In the genomic region with DNA sequence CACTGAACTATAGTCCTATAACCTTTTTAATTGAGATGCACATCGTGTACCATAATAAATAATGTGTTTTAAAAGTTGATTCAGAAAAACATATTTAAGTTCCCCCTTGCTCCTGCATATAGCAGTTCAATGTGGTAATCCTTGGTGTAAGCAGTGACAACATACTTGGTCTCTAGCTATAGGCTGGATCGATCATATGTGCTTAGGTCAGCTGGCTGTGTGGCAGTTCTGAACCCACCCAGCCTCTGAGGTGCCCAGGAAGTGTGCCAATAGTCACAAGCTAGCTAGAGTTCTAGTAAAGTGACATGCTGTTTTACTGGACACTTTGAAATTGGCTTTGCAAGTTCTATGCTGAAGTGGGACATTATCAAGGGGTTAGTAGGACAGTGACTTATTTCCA, we compare ENCODE assay signal across 30 mouse cellular contexts.
"Had no signal": no experiment of that assay in that cellular context is flagged by ENCODE, and none has a peak within 500 bp of the region (broad histone marks: within the 10 kb centered on the region; RNA-seq: fewer than 3 reads in every experiment).

No protein-coding gene starts in this region.

- H3K27ac ChIP-seq: limb, embryonic 10.5 days; limb, embryonic 12.5 days; limb, embryonic 13.5 days; limb, embryonic 15.5 days; liver, embryonic 12.5 days; liver, embryonic 13.5 days; liver, embryonic 14.5 days; liver, embryonic 15.5 days; lung, embryonic 15.5 days; macrophage; midbrain, embryonic 10.5 days; midbrain, embryonic 12.5 days; midbrain, embryonic 13.5 days; midbrain, embryonic 15.5 days; neural tube, embryonic 12.5 days had no signal

- H3K4me1 ChIP-seq: limb, embryonic 10.5 days; limb, embryonic 12.5 days; limb, embryonic 15.5 days; liver, embryonic 12.5 days; liver, embryonic 13.5 days; liver, embryonic 15.5 days; midbrain, embryonic 10.5 days; midbrain, embryonic 12.5 days; midbrain, embryonic 13.5 days; midbrain, embryonic 15.5 days; neural tube, embryonic 12.5 days had no signal

- H3K27me3 ChIP-seq: limb, embryonic 12.5 days; limb, embryonic 13.5 days; limb, embryonic 15.5 days; liver, embryonic 12.5 days; liver, embryonic 13.5 days; liver, embryonic 15.5 days; lung, embryonic 15.5 days; megakaryocyte, embryonic 14.5 days; midbrain, embryonic 12.5 days; midbrain, embryonic 13.5 days; midbrain, embryonic 15.5 days; neural tube, embryonic 12.5 days had no signal

- H3K4me3 ChIP-seq: limb, embryonic 10.5 days; limb, embryonic 12.5 days; limb, embryonic 13.5 days; limb, embryonic 15.5 days; liver, embryonic 12.5 days; liver, embryonic 13.5 days; liver, embryonic 15.5 days; lung, embryonic 15.5 days; megakaryocyte, embryonic 14.5 days; midbrain, embryonic 10.5 days; midbrain, embryonic 12.5 days; midbrain, embryonic 13.5 days; midbrain, embryonic 15.5 days; myocyte; neural tube, embryonic 12.5 days had no signal

- DNase-seq: left cerebral cortex, postnatal 4 days; liver; liver, embryonic 13.5 days; liver, postnatal 0 days; lung, adult 18-20 months; lung, adult 2 months; lung, embryonic 14.5 days; lung, postnatal 10 days; lung, postnatal 14 days; lung, postnatal 36 days; lung, postnatal 4 days; midbrain, embryonic 14.5 days had no signal

- ATAC-seq: liver, embryonic 12.5 days; liver, postnatal 0 days; lung, postnatal 0 days; midbrain, embryonic 13.5 days; midbrain, embryonic 15.5 days; midbrain, embryonic 16.5 days had no signal

- H3K9me3 ChIP-seq: limb, embryonic 10.5 days; limb, embryonic 12.5 days; limb, embryonic 13.5 days; limb, embryonic 15.5 days; liver, embryonic 12.5 days; liver, embryonic 13.5 days; liver, embryonic 15.5 days; lung, embryonic 15.5 days; megakaryocyte, embryonic 14.5 days; midbrain, embryonic 10.5 days; midbrain, embryonic 12.5 days; midbrain, embryonic 13.5 days; midbrain, embryonic 15.5 days; neural tube, embryonic 12.5 days had no signal

- H3K36me3 ChIP-seq: limb, embryonic 15.5 days; liver, embryonic 12.5 days; liver, embryonic 13.5 days; liver, embryonic 15.5 days; lung, embryonic 15.5 days; midbrain, embryonic 13.5 days; midbrain, embryonic 15.5 days had no signal
